Comparison of ENCODE assay signal across 14 mouse cellular contexts in genomic region chr14:68218471-68218870, GRCm38 (mm10).
DNase-seq lines count a peak whose midpoint lies in the region; ATAC-seq lines count a peak whose summit lies in the region.
"Had no signal": no experiment of that assay in that cellular context is flagged by ENCODE, and none has a peak within 500 bp of the region (broad histone marks: within the 10 kb centered on the region; RNA-seq: fewer than 3 reads in every experiment).

No protein-coding gene starts in this region.

- no peak for ATAC-seq in heart, embryonic 16.5 days (replicated peaks; ENCODE audit: extremely low read depth, insufficient read depth, low FRiP score)
- ATAC-seq: intestine, embryonic 16.5 days had no signal

- no peak overlapping the region for H3K4me3 ChIP-seq in heart, embryonic 16.5 days (ENCODE audit: low read length)
- H3K4me3 ChIP-seq: embryonic facial prominence, embryonic 13.5 days; gastrocnemius, adult 2 months; megakaryocyte, embryonic 14.5 days had no signal

- H3K9me3 ChIP-seq in heart, embryonic 16.5 days (replicated peaks; ENCODE audit: control insufficient read depth, low read length) = no peaks in the 10 kb centered on the region
- H3K9me3 ChIP-seq: embryonic facial prominence, embryonic 13.5 days; megakaryocyte, embryonic 14.5 days had no signal

- no peaks in the 10 kb centered on the region for H3K27me3 ChIP-seq in heart, embryonic 16.5 days (ENCODE audit: control insufficient read depth, insufficient read depth, low read length)
- H3K27me3 ChIP-seq: embryonic facial prominence, embryonic 13.5 days; megakaryocyte, embryonic 14.5 days had no signal

- 0 out of 2 replicates have a peak overlapping the region, but pooled peaks have one; percentile 12 for H3K27ac ChIP-seq in heart, embryonic 16.5 days (ENCODE audit: low read length)
- H3K27ac ChIP-seq: embryonic facial prominence, embryonic 13.5 days; gastrocnemius, adult 2 months; liver, embryonic 14.5 days had no signal

- H3K4me2 ChIP-seq in heart, embryonic 16.5 days (ENCODE audit: low read depth, low read length) = no peak overlapping the region
- H3K4me2 ChIP-seq: embryonic facial prominence, embryonic 13.5 days had no signal

- no peak overlapping the region for H3K9ac ChIP-seq in heart, embryonic 16.5 days (ENCODE audit: low read length)
- H3K9ac ChIP-seq: embryonic facial prominence, embryonic 13.5 days; liver, embryonic 14.5 days had no signal

- H3K36me3 ChIP-seq in heart, embryonic 16.5 days (ENCODE audit: control insufficient read depth, insufficient read depth) = no peaks in the 10 kb centered on the region
- H3K36me3 ChIP-seq: embryonic facial prominence, embryonic 13.5 days; G1E had no signal

- H3K4me1 ChIP-seq in heart, embryonic 16.5 days (ENCODE audit: control insufficient read depth, insufficient read depth, low read length) = peaks cover 12% of the 10 kb centered on the region
- H3K4me1 ChIP-seq: megakaryocyte, embryonic 14.5 days had no signal

- intact Hi-C loops in gastrocnemius, postnatal 36 days (cut with DNase I) = no loop called here

- WGBS in heart, embryonic 16.5 days = 37% methylated on average over 4 of the region's 4 CpGs

- DNase-seq in adrenal gland, adult (ENCODE audit: inconsistent age in 2 of 2, low spot score in 1 of 2) = peak; percentile 39 to 76
- DNase-seq in adrenal gland, adult 18-20 months (ENCODE audit: low spot score in 2 of 2) = no peak
- DNase-seq in heart, adult 8-10 months (ENCODE audit: low spot score) = no peak
- DNase-seq in right cerebral cortex, adult 18-20 months = peak; percentile 34
- no peak for DNase-seq in right cerebral cortex, postnatal 4 days
- peak; percentile 54 for DNase-seq in telencephalon, adult 2 months (ENCODE audit: low read depth, low spot score)
- no peak for DNase-seq in gastrocnemius, postnatal 36 days
- DNase-seq: gastrocnemius, adult 2 months had no signal

Comparison
In these comparisons a context has a peak if more than half of its experiments do, and no peak if none do; other contexts are left out.
1. DNase-seq: peak in adrenal gland, adult (2 of 2), right cerebral cortex, adult 18-20 months (single experiment) and telencephalon, adult 2 months (single experiment); none in adrenal gland, adult 18-20 months (0 of 2), heart, adult 8-10 months (single experiment), right cerebral cortex, postnatal 4 days (single experiment) and gastrocnemius, postnatal 36 days (0 of 2).